Mouse (Mus musculus) urinary bladder, adult 2 months (tissue): ENCODE measurements around the gene Iqsec3. TPM values are rescaled to one million over a fixed set of nuclear protein-coding genes. Genes with fewer than 3 reads are reported as not detected.
"Not testable (repeated sequence)": the region's sequence is repeated elsewhere in the genome, so short reads cannot be mapped to it uniquely, and the experiment has no call there.

Experiments
- DNase-seq: peaks from one replicate; pipeline ENCODE4 v3.0.0; 2022; ENCODE audit warnings: low spot score
- polyA plus RNA-seq: library from polyadenylated mRNA; depleted of rRNA; stranded (reverse); fragments of >200 nt; gene quantifications from 2 replicates; pipeline ENCODE4 v1.2.3, GENCODE M21; 2012

Iqsec3 gene
- polyA plus RNA-seq, 1 experiment, result 0.06 TPM

DNA sequence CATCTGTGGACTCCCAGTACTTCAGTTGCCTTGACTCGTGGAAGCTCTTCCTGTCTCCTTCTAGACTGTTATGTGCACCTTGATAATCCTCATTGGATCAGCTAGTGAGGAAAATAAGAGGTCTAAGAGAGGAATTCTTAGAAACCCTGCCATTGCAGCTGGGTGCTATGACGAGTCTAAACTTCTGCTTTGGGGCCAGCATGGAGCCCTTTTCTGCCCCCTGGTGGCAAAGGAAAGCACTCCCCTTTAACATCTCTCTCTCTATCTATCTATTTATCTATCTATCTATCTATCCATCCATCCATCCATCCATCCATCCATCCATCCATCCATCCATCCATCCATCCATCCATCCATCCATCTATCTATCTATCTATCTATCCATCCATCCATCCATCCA is 106.9 kb downstream of the Iqsec3 start:
- not testable (repeated sequence) for DNase-seq

DNA sequence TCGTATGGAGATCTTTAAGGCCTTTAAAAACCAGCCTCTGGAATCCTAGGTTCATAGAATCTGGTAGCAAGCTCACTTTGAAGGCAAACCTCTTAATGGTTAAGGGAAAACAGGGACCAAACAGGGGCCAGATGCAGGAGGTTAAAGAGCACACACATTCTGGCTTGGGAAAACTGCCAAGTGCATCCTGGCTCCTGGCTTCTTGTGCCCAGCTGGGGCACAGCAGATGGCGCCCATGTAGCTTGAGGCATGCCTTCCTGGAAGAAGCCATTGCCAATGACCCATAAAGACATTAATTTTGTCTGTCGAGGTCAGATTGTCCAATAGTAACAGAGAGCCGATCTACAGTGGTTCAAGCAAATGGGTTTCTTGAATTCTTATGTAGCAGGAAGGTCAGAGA is 109.5 kb downstream of the Iqsec3 start:
- no peak for DNase-seq

GRCm38 (mm10) chr6:121363061-121363460 is 110.4 kb downstream of the Iqsec3 start:
- DNase-seq, result no peak

DNA sequence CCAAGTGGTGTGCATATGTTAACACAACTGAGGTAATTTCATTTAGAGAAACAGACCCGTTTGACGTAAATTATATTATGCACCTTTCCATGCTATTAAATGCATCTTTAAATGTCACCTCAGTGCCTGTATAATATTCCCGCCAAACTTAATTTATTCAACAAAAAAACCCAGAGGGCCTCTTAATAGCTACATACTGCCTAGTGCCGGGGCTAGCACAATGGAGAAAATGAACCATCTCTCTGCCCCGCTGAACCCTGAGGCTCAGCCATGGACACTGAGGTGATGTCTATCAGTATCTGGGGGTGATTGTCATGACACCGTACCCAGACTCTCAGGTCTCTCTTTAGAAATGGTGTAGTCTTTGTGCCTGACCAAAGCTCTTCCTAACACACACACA is 116.2 kb downstream of the Iqsec3 start:
- no peak for DNase-seq

DNA sequence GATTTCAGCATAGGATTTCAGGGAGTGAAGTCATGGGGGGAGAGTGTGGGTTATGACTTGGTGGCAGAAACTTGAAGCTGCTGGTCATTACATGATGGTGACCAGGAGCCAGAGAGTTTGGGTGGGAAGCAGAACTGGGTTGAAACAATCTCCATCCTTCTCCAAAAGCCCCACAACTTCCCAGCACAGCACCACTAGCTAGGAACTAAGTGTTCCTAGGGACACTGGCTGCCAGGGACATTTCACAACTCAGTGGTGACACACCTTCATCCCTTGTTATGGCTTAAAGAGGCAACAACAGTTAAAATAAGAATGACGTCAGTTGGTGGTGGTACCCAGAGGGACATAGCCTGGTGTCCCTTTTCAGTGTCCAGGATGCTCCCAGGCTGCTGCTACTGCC is 117.4 kb downstream of the Iqsec3 start:
- no peak for DNase-seq

DNA sequence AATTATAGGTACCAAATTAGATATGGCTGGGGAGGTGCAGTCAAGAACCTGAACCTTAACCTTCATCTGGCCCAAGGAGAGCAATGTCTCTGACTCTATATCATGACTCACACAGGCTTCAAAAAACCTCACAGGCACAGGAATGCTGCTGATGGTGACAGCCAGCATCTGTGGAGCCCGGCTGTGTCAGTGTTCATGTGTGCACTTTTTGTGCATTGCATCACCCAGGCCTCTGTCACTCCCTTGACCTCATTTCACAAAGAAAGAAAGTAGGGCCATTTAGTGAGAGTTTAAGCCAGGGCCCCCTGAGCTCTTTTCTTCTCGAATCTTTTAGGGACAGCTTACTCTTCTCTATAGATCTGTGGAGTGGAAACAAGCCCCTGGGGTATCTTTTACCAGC is 121.2 kb downstream of the Iqsec3 start:
- no peak for DNase-seq

GRCm38 (mm10) chr6:121346428-121346827 is 127.0 kb downstream of the Iqsec3 start:
- no peak for DNase-seq

DNA sequence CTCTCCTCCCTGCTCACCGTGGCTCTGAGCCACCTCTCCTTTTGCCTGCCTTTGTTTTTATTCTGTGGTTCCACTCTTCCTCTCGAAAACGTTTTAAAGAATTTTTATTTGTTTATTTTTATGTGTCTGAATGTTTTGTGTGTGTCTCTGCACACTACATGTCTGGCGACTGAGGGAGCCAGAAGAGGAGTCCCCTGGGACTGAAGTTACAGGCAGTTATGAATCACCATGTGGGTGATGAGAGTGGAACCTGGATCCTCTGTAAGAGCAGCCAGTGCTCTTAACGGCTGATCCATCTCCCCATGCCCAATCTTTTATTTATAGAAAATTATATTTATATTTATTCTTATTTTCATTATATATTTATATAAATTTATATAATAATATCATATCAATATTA is 129.1 kb downstream of the Iqsec3 start:
- DNase-seq, result no peak

GRCm38 (mm10) chr6:121343771-121344123 is 129.7 kb downstream of the Iqsec3 start:
- DNase-seq, result no peak

- DNase-seq, result no peak
These were observed 130.3 kb downstream of the Iqsec3 start, which contains the start of gene Slc6a12 for GRCm38 (mm10) chr6:121343026-121343770. Gene Slc6a12, plus strand, starts transcription at chr6:121343076.

GRCm38 (mm10) chr6:121341650-121342049 is 131.8 kb downstream of the Iqsec3 start:
- DNase-seq, result no peak

- DNase-seq, result no peak
These were observed 135.0 kb downstream of the Iqsec3 start for GRCm38 (mm10) chr6:121338519-121338896.

DNA sequence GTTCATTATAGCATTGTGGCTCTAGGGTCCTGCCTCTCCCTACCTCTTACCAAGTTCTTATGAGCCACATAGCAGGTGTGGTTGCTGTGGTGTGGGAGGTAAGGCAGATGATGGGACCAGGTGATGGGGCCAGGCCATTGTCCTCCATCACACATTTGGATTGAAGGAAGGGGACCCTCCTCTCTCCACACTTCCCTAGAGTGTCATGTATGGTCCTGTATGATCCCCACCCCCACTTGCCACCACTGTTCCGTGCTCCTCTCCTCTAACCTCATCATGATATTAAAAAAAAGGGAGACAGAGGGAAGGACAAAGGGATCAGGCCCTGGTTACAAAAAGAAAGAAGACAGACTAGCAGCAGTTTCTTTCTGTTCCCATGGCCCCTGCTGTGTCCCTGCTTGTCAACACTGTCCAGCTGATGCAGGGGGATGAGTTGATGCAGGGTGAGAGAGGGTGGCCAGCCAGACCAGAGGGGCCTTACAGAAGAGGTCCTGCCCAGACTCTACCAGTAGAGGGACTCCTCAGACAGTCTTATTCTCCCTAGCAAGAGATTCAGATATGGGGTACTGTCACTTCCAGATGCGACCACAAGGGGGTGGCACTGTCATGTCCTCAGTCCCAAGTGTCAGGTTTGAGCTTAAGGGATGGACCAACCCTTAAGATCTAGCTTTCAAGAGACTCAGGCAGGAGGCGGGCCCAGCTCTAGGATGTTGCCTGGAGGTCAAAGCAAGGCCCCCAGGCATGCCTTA is 135.5 kb downstream of the Iqsec3 start:
- DNase-seq, result no peak

GRCm38 (mm10) chr6:121337229-121337628 is 136.2 kb downstream of the Iqsec3 start:
- DNase-seq, result no peak

- no peak for DNase-seq
These were observed 136.9 kb downstream of the Iqsec3 start for GRCm38 (mm10) chr6:121336558-121336957.

- DNase-seq, result no peak
These were observed 137.6 kb downstream of the Iqsec3 start for GRCm38 (mm10) chr6:121335841-121336240.

- DNase-seq, result no peak
These were observed 143.5 kb downstream of the Iqsec3 start for GRCm38 (mm10) chr6:121329848-121330508.

DNA sequence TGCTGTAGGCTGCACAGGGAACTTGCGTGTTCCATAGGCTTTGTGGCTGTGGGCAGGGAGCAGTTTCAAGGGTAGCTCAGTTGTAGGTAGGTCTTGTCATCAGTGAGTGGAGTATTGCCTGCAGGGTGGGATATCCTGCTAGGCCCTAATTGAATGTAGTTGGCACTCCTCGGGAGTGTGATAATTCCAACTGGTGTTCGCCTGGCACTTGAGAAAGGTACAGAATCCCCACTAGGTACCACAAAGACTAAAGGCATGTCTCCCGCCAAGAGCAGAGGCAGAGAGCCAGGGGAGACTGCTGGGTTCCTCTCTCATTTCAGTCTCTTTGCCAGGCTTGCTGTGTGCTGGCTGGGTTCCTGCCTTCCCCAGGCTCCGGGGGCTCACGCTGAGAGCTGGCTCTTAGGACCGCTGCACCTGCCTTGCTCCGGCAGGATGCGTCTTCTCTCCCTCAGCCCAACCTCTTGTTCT is 145.0 kb downstream of the Iqsec3 start:
- DNase-seq, result no peak

DNA sequence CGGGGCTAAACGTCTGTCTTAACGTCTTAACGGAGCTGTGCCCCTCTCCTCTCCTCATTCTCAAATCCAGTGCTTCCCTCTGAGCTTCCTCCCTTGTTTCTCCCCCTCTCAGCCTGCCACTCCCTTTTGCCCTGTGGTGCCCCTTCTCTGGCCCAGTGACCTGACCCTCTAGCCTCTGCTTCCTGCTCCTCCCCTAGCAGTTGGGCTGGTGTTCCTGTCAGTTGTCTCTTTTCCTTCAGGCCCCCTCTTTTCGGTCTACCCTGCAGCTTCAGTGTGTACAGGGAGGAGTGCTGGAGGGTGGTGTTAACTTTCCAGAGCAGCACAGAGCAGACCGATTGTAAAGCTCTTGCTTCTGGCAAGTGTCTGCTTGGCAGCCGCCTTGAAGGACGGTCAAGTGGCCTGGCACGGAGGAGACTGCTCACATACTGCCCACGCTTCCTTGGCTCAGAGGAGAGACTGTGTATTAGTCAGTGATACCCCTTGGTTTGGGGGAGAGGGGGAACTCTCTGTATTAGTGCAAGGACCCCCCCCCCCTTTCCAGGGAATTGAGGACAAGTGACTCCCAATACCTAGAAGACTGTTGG is 146.9 kb downstream of the Iqsec3 start:
- DNase-seq, result no peak

- DNase-seq, result no peak
These were observed 147.7 kb downstream of the Iqsec3 start for GRCm38 (mm10) chr6:121325740-121326139.

DNA sequence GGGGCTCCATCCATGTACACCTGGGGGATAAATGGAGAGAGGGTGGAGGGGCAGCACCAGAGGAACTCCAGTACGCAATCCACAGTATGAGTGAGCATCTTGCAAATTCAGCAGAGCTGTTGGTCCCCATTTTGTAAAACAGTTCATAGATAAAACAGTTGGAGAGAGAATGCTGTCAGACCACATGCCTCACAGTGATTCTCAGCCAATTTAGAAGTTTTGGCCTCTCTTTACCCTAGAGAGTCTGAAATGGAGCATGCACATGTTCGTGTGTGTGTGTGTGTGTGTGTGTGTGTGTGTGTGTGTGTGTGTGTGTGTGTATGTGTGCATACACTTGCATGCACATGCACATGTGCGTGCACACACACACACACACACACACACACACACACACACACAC is 148.2 kb downstream of the Iqsec3 start:
- no peak for DNase-seq
